Mouse (Mus musculus) erythroblast, embryonic 14.5 days (primary cell): ENCODE measurements at regions not wholly inside any gene's neighbourhood (a gene's known extent, or its start where the extent isn't known, plus 50 kb on each side); places are given as distances from the start of the nearest gene placed in this dataset.

ENCODE experiments used
- GATA1 ChIP-seq: IDR thresholded peaks from 2 replicates; pipeline ENCODE4 v1.6.1; 2012; ENCODE audit warnings: low read length, inconsistent platforms, mixed read lengths
- TAL1 ChIP-seq: IDR thresholded peaks from 3 replicates; pipeline ENCODE4 v1.6.1; 2012; ENCODE audit warnings: low read length, inconsistent platforms, mixed read lengths

DNA sequence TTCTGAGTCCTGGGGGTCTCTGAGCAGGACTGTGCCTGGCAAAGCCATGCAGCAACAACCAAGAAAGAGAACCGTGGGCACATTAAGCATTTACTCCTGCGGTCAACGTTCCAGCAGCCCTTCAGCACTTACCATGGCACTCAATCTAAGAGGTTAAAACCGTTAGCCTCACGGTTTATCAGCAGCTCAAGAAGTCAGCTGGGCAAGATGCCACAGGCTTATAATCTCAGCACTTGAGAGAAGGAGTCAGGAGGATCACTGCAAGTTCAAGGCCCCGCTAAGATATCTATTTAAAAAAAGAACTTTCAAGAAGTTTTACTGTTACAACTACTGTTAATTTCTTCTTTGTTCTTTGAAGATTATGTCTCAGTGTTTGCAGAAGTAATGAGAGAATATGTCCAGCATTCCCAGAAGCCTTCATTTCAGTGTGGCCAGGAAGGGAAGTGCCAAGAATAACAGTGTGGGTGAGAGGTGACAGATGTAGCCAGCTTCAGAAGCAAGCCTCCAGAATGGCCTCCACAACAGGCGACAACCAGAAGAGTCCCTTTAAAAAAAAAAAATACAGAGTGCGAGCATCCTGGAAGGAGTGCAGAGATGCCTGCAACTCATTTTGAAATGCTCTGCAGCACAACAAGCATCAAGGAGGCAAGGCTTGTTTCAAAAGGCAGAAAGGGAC lies 84.8 kb upstream of the Spred1 start:
- TF ChIP-seq GATA1: no peak
- no peak for TF ChIP-seq TAL1
